Mouse (Mus musculus) heart, postnatal 0 days (tissue): ENCODE data around the gene Ak7. TPM values are rescaled to one million over a fixed set of nuclear protein-coding genes. Genes with fewer than 3 reads are reported as not detected.

Source experiments
- ATAC-seq: fragments of 200-750 bp; cut with Nextera tagmentation; 2 replicates; pipeline ENCODE4 v1.8.0; 2017; ENCODE audit warnings: low read depth, moderate number of reproducible peaks, moderate library complexity; ENCODE audit not compliant: insufficient read depth
- DNase-seq: peaks from one replicate; pipeline ENCODE4 v3.0.0-alpha.2; 2016; ENCODE audit warnings: low spot score
- H3K27ac ChIP-seq: fragments of 300-500 bp; sonication (generic); 2 replicates; pipeline ENCODE4 v1.5.1; 2014; ENCODE audit warnings: low read depth, mild to moderate bottlenecking
- H3K27me3 ChIP-seq: fragments of 300-500 bp; sonication (generic); 2 replicates; pipeline ENCODE4 v1.6.1; 2014; ENCODE audit warnings: low read length, mixed read lengths; ENCODE audit not compliant: control insufficient read depth, insufficient read depth
- H3K36me3 ChIP-seq: fragments of 300-500 bp; sonication (generic); replicated peaks from 2 replicates; pipeline ENCODE4 v1.6.1; 2014; ENCODE audit warnings: low read length, mixed read lengths; ENCODE audit not compliant: control insufficient read depth, insufficient read depth
- H3K4me1 ChIP-seq: fragments of 300-500 bp; sonication (generic); 2 replicates; pipeline ENCODE4 v1.6.1; 2014; ENCODE audit warnings: antibody characterized with exemption; ENCODE audit not compliant: control insufficient read depth, insufficient read depth
- H3K4me2 ChIP-seq: fragments of 300-500 bp; sonication (generic); 2 replicates; pipeline ENCODE4 v1.6.1; 2014; ENCODE audit warnings: low read depth, mild to moderate bottlenecking, low read length, moderate library complexity
- H3K4me3 ChIP-seq: fragments of 300-500 bp; sonication (generic); 2 replicates; pipeline ENCODE4 v1.5.1; 2014; ENCODE audit warnings: low read depth, low read length
- H3K9ac ChIP-seq: fragments of 300-500 bp; sonication (generic); replicated peaks from 2 replicates; pipeline ENCODE4 v1.6.1; 2014; ENCODE audit warnings: low read depth, low read length, mixed read lengths
- H3K9me3 ChIP-seq: fragments of 300-500 bp; sonication (generic); replicated peaks from 2 replicates; pipeline ENCODE4 v1.6.1; 2016; ENCODE audit warnings: low read length; ENCODE audit not compliant: control insufficient read depth
- CTCF ChIP-seq: IDR thresholded peaks from 2 replicates; pipeline ENCODE4 v1.5.1; 2016; ENCODE audit warnings: antibody characterized with exemption, control low read depth, low read depth
- EP300 ChIP-seq: IDR thresholded peaks from 2 replicates; pipeline ENCODE4 v1.6.1; 2016; ENCODE audit warnings: antibody characterized with exemption, low read depth
- WGBS: fragments of 180-500 bp; shearing (Covaris S2); extraction: QIAGEN DNeasy Blood & Tissue Kit; methylation state at CpG from one replicate; pipeline ENCODE4 v1.1.7; 2014; 5-methylcytosine and 5-hydroxymethylcytosine counted together
- polyA plus RNA-seq: library from polyadenylated mRNA; unstranded; fragments of >200 nt; fragmentation: Nextera tagmentation; extraction: Ambion mirVana; gene quantifications from 2 replicates; pipeline ENCODE4 v1.2.1, GENCODE M21; 2015
- total RNA-seq: library from RNA; depleted of rRNA; stranded (reverse); fragments of >200 nt; gene quantifications from 2 replicates; pipeline ENCODE4 v1.2.3, GENCODE M21; 2014; ENCODE audit warnings: low replicate concordance

Gene Ak7
- total and polyA plus RNA-seq, 2 experiments from 2014 or later: 0.14 TPM; not detected in 1

GRCm38 (mm10) chr12:105730851-105731460 is 25.2 kb downstream of the Ak7 start:
- Histone ChIP-seq H3K27me3 (no peaks in the 10 kb centered on the region), H3K9me3 (no peaks in the 10 kb centered on the region), H3K9ac (no peak overlapping the region), H3K4me3 (no peak overlapping the region), H3K4me1 (no peaks in the 10 kb centered on the region), H3K36me3 (no peaks in the 10 kb centered on the region), H3K27ac (no peak overlapping the region), H3K4me2 (no peak overlapping the region)
- ATAC-seq (no peak), DNase-seq (no peak)
- TF ChIP-seq CTCF: no peak
- no peak for TF ChIP-seq EP300
- WGBS: 61% methylated on average over 6 of the region's 6 CpGs

- Histone ChIP-seq H3K4me2 (no peak overlapping the region), H3K4me1 (no peaks in the 10 kb centered on the region), H3K27me3 (no peaks in the 10 kb centered on the region), H3K9ac (no peak overlapping the region), H3K27ac (no peak overlapping the region), H3K36me3 (no peaks in the 10 kb centered on the region), H3K4me3 (no peak overlapping the region), H3K9me3 (no peaks in the 10 kb centered on the region)
- WGBS: 77% methylated on average over 9 of the region's 9 CpGs
- DNase-seq (no peak), ATAC-seq (no peak)
- TF ChIP-seq CTCF (no peak), EP300 (no peak)
These were observed 27.8 kb downstream of the Ak7 start for GRCm38 (mm10) chr12:105733370-105734159.

DNA sequence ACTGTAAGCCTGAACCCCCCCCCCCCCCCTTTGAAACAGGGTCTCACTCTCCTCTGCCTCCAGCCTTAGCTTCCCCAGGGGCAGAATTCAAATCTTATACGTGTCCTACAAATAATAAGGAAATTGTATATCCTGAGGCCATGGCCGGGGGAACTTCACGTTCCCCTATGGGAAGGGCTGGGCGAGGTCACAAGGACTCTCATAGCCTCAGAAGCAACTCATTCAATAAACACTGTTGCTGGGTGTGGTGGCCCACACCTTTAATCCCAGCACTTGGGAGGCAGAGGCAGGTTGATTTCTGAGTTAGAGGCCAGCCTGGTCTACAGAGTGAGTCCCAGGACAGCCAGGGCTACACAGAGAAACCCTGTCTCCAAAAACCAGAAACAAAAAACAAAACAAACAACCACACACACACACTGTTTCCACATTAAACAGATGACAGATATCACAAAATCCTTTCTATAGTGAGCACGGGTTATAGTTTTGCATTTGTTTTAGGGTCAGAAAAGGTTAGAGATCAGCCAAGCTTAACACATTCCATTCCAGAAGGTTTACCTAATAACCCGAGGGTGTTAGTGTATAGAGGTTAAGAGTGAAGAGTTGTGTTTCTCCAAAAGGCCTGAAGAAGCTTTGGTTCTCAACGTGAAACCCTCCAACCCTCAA is 29.6 kb downstream of the Ak7 start:
- TF ChIP-seq EP300: no peak
- TF ChIP-seq CTCF: no peak
- 73% methylated on average over 7 of the region's 7 CpGs for WGBS
- Histone ChIP-seq H3K9ac (no peak overlapping the region), H3K27ac (no peak overlapping the region), H3K9me3 (no peaks in the 10 kb centered on the region), H3K36me3 (no peaks in the 10 kb centered on the region), H3K27me3 (no peaks in the 10 kb centered on the region), H3K4me3 (no peak overlapping the region), H3K4me2 (no peak overlapping the region), H3K4me1 (no peaks in the 10 kb centered on the region)
- DNase-seq: no peak
- no peak for ATAC-seq

GRCm38 (mm10) chr12:105735889-105736251 is 30.1 kb downstream of the Ak7 start:
- no peak for TF ChIP-seq EP300
- TF ChIP-seq CTCF: no peak
- Histone ChIP-seq H3K4me2 (no peak overlapping the region), H3K4me3 (no peak overlapping the region), H3K27me3 (no peaks in the 10 kb centered on the region), H3K9me3 (no peaks in the 10 kb centered on the region), H3K9ac (no peak overlapping the region), H3K4me1 (no peaks in the 10 kb centered on the region), H3K36me3 (no peaks in the 10 kb centered on the region), H3K27ac (no peak overlapping the region)
- WGBS: 76% methylated on average over 6 of the region's 6 CpGs
- no peak for ATAC-seq
- no peak for DNase-seq

- no peaks in the 10 kb centered on the region for H3K4me1 ChIP-seq
- no peaks in the 10 kb centered on the region for H3K36me3 ChIP-seq
- H3K4me3 ChIP-seq: no peak overlapping the region
- TF ChIP-seq CTCF (no peak), EP300 (no peak)
- no peaks in the 10 kb centered on the region for H3K27me3 ChIP-seq
- no peak overlapping the region for H3K4me2 ChIP-seq
- 56% methylated on average over 15 of the region's 15 CpGs for WGBS
- DNase-seq (no peak), ATAC-seq (no peak)
- no peaks in the 10 kb centered on the region for H3K9me3 ChIP-seq
- H3K27ac ChIP-seq: no peak overlapping the region
- no peak overlapping the region for H3K9ac ChIP-seq
These were observed 32.7 kb downstream of the Ak7 start for GRCm38 (mm10) chr12:105738316-105739096.
